8 mouse cellular contexts compared by ENCODE assay signal in genomic region chr13:104518312-104519005, GRCm38 (mm10).
DNase-seq lines count a peak whose midpoint lies in the region; ATAC-seq and TF ChIP-seq lines count a peak whose summit lies in the region.

No protein-coding gene starts in this region.

- no peak for TF ChIP-seq CTCF in midbrain, postnatal 0 days (IDR thresholded peaks at IDR 0.05)

- peak; percentile 93 for DNase-seq in forebrain, embryonic 11.5 days (ENCODE audit: low spot score)
- peak; percentile 96 for DNase-seq in midbrain, postnatal 0 days (ENCODE audit: low spot score)
- peak; percentile 82 for DNase-seq in testis, postnatal 14 days (ENCODE audit: low spot score)
- DNase-seq in thymus, postnatal 0 days (ENCODE audit: low spot score) = no peak

- no peaks in the 10 kb centered on the region for H3K36me3 ChIP-seq in forebrain, embryonic 11.5 days (ENCODE audit: control insufficient read depth, insufficient read depth, low read length)
- no peaks in the 10 kb centered on the region for H3K36me3 ChIP-seq in heart, embryonic 13.5 days
- H3K36me3 ChIP-seq in kidney, embryonic 16.5 days (ENCODE audit: insufficient read depth, low read length) = no peaks in the 10 kb centered on the region
- no peaks in the 10 kb centered on the region for H3K36me3 ChIP-seq in limb, embryonic 13.5 days
- no peaks in the 10 kb centered on the region for H3K36me3 ChIP-seq in midbrain, postnatal 0 days (ENCODE audit: insufficient read depth, low read length)

- peak overlapping the region; percentile 72 for H3K9ac ChIP-seq in forebrain, embryonic 11.5 days (ENCODE audit: low read length)
- H3K9ac ChIP-seq in heart, embryonic 13.5 days = peak overlapping the region; percentile 78
- H3K9ac ChIP-seq in kidney, embryonic 16.5 days (replicated peaks; ENCODE audit: low read length) = peak overlapping the region; percentile 67
- peak overlapping the region; percentile 71 for H3K9ac ChIP-seq in limb, embryonic 13.5 days
- peak overlapping the region; percentile 69 for H3K9ac ChIP-seq in midbrain, postnatal 0 days (replicated peaks; ENCODE audit: low read length, poor library complexity, severe bottlenecking)

- H3K27me3 ChIP-seq in forebrain, embryonic 11.5 days (ENCODE audit: control insufficient read depth, insufficient read depth, low read length) = no peaks in the 10 kb centered on the region
- H3K27me3 ChIP-seq in heart, embryonic 13.5 days (replicated peaks) = no peaks in the 10 kb centered on the region
- no peaks in the 10 kb centered on the region for H3K27me3 ChIP-seq in kidney, embryonic 16.5 days (ENCODE audit: insufficient read depth, low read length)
- no peaks in the 10 kb centered on the region for H3K27me3 ChIP-seq in limb, embryonic 13.5 days
- no peaks in the 10 kb centered on the region for H3K27me3 ChIP-seq in midbrain, postnatal 0 days (ENCODE audit: insufficient read depth, low read length)

- H3K27ac ChIP-seq in brown adipose tissue, adult 24 weeks (replicated peaks; ENCODE audit: low read depth, low read length) = peak overlapping the region; percentile 2; the same call in 1 of the 2 replicates
- H3K27ac ChIP-seq in forebrain, embryonic 11.5 days (ENCODE audit: low read depth, low read length) = peak overlapping the region; percentile 84
- H3K27ac ChIP-seq in heart, embryonic 13.5 days (replicated peaks) = peak overlapping the region; percentile 75
- peak overlapping the region; percentile 93 for H3K27ac ChIP-seq in kidney, embryonic 16.5 days (ENCODE audit: low read length)
- peak overlapping the region; percentile 90 for H3K27ac ChIP-seq in limb, embryonic 13.5 days
- peak overlapping the region; percentile 77 for H3K27ac ChIP-seq in midbrain, postnatal 0 days (ENCODE audit: low read depth, low read length)

- H3K4me1 ChIP-seq in brown adipose tissue, adult 24 weeks (ENCODE audit: control insufficient read depth, insufficient read depth, insufficient read length, low read length) = peaks cover 6% of the 10 kb centered on the region
- H3K4me1 ChIP-seq in forebrain, embryonic 11.5 days (replicated peaks; ENCODE audit: control insufficient read depth, insufficient read depth, low read length) = peaks cover 9% of the 10 kb centered on the region; the same call in 1 of the 2 replicates
- H3K4me1 ChIP-seq in heart, embryonic 13.5 days = peaks cover 23% of the 10 kb centered on the region
- H3K4me1 ChIP-seq in kidney, embryonic 16.5 days (ENCODE audit: insufficient read depth, low read length) = peaks cover 10% of the 10 kb centered on the region
- H3K4me1 ChIP-seq in limb, embryonic 13.5 days = peaks cover 24% of the 10 kb centered on the region
- no peaks in the 10 kb centered on the region for H3K4me1 ChIP-seq in midbrain, postnatal 0 days (ENCODE audit: insufficient read depth, low read length)

- 10% methylated on average over 19 of the region's 19 CpGs for WGBS in forebrain, embryonic 11.5 days
- WGBS in heart, embryonic 13.5 days = 15% methylated on average over 19 of the region's 19 CpGs
- 8% methylated on average over 19 of the region's 19 CpGs for WGBS in kidney, embryonic 16.5 days
- WGBS in limb, embryonic 13.5 days = 9% methylated on average over 19 of the region's 19 CpGs
- WGBS in midbrain, postnatal 0 days = 4% methylated on average over 19 of the region's 19 CpGs

- peak; percentile 97 for ATAC-seq in forebrain, embryonic 11.5 days (replicated peaks; ENCODE audit: low FRiP score)
- peak; percentile 72; the same call in 1 of the 2 replicates for ATAC-seq in heart, embryonic 13.5 days (ENCODE audit: extremely low read depth, insufficient number of reproducible peaks, low FRiP score, low TSS enrichment)
- peak; percentile 96 for ATAC-seq in kidney, embryonic 16.5 days (ENCODE audit: low FRiP score, low TSS enrichment)
- ATAC-seq in limb, embryonic 13.5 days (ENCODE audit: low FRiP score, low read depth) = peak; percentile 96
- peak; percentile 96 for ATAC-seq in midbrain, postnatal 0 days (ENCODE audit: low FRiP score)

- H3K4me3 ChIP-seq in brown adipose tissue, adult 24 weeks (ENCODE audit: insufficient read depth, low read depth, low read length) = peak overlapping the region; percentile 13
- H3K4me3 ChIP-seq in forebrain, embryonic 11.5 days (ENCODE audit: low read depth, low read length) = peak overlapping the region; percentile 22
- peak overlapping the region; percentile 46 for H3K4me3 ChIP-seq in heart, embryonic 13.5 days
- peak overlapping the region; percentile 34 for H3K4me3 ChIP-seq in kidney, embryonic 16.5 days (ENCODE audit: low read length)
- H3K4me3 ChIP-seq in limb, embryonic 13.5 days = peak overlapping the region; percentile 42
- peak overlapping the region; percentile 34 for H3K4me3 ChIP-seq in midbrain, postnatal 0 days (ENCODE audit: low read depth, low read length)

- no peaks in the 10 kb centered on the region for H3K9me3 ChIP-seq in forebrain, embryonic 11.5 days (ENCODE audit: control insufficient read depth, low read length)
- no peaks in the 10 kb centered on the region for H3K9me3 ChIP-seq in heart, embryonic 13.5 days
- peaks cover 5% of the 10 kb centered on the region; the same call in 1 of the 2 replicates for H3K9me3 ChIP-seq in kidney, embryonic 16.5 days (ENCODE audit: low read length)
- no peaks in the 10 kb centered on the region for H3K9me3 ChIP-seq in limb, embryonic 13.5 days
- H3K9me3 ChIP-seq in midbrain, postnatal 0 days (ENCODE audit: low read length) = no peaks in the 10 kb centered on the region

- H3K4me2 ChIP-seq in forebrain, embryonic 11.5 days (ENCODE audit: low read depth, low read length, severe bottlenecking) = peak overlapping the region; percentile 54
- peak overlapping the region; percentile 71 for H3K4me2 ChIP-seq in heart, embryonic 13.5 days
- peak overlapping the region; percentile 61 for H3K4me2 ChIP-seq in kidney, embryonic 16.5 days (replicated peaks; ENCODE audit: low read depth, low read length)
- H3K4me2 ChIP-seq in limb, embryonic 13.5 days (replicated peaks) = peak overlapping the region; percentile 67
- H3K4me2 ChIP-seq in midbrain, postnatal 0 days (ENCODE audit: low read depth, low read length, poor library complexity, severe bottlenecking) = peak overlapping the region; percentile 54

Comparison
In these comparisons a context has a peak if more than half of its experiments do, and no peak if none do; other contexts are left out.
1. H3K27ac ChIP-seq: peak in every context shown above with its lines; median percentile 93 in kidney, embryonic 16.5 days; 90 in limb, embryonic 13.5 days; 84 in forebrain, embryonic 11.5 days; 77 in midbrain, postnatal 0 days; 75 in heart, embryonic 13.5 days; 2 in brown adipose tissue, adult 24 weeks.